Mouse (Mus musculus): ENCODE results near the gene Mamld1.

Gene Mamld1

GRCm38 (mm10) chrX:71149441-71150050 is 99.5 kb downstream of the Mamld1 start:
- DNase-seq: no peak

GRCm38 (mm10) chrX:71150551-71151001 is 100.5 kb downstream of the Mamld1 start:
- no peak for DNase-seq

DNA sequence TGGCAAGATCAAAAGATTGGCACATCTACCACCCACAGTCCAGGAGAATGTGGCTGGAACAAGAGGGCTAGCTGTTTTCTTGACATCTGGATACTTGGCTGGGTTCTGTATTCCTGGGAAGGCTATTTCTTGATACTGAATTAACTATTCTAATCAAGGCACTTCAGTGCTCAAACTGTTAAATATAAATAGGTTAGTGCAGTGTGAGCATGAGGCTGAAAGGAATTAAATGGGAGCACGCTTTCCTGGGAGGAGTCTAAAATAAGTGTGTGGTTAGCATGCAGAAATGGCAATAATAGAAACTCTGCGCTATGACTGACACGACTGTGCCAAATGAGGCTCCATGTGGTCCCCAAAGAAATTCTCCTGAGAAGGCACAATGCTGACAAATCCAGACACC is 131.5 kb downstream of the Mamld1 start:
- no peak for DNase-seq

GRCm38 (mm10) chrX:71183671-71184070 is 133.6 kb downstream of the Mamld1 start:
- no peak for DNase-seq

GRCm38 (mm10) chrX:71186396-71186795 is 136.3 kb downstream of the Mamld1 start:
- no peak for DNase-seq

DNA sequence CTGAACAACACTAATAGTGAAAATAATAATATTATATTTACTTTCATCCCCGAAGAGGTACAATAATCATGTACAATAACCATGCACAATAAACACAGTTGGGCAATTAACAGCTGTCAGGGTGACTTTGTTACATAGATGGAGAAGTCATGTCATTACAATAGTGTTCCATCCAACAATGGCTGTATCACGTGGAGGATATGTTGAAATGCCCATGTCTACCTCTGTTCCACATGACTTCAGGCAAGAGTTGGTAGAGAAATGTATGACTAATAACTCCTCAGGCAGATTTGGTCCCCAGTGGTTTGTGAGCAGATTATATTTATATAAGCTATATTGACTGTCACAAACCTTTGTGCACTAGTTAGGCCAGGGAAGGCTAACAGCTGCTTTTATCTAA is 154.7 kb downstream of the Mamld1 start:
- no peak for DNase-seq
